Mouse (Mus musculus) heart, embryonic 10.5 days (tissue): ENCODE data around the gene Aloxe3. TPM values are rescaled to one million over a fixed set of nuclear protein-coding genes. Genes with fewer than 3 reads are reported as not detected.
"Not testable (repeated sequence)": the region's sequence is repeated elsewhere in the genome, so short reads cannot be mapped to it uniquely, and the experiment has no call there.

Experiments used
- DNase-seq: peaks from one replicate; pipeline ENCODE4 v3.0.0-alpha.2; 2017; ENCODE audit warnings: low spot score
- H3K27ac ChIP-seq: fragments of 300-500 bp; sonication (generic); 2 replicates; pipeline ENCODE4 v1.5.1; 2016; ENCODE audit warnings: mild to moderate bottlenecking
- H3K27me3 ChIP-seq: fragments of 300-500 bp; sonication (generic); 2 replicates; pipeline ENCODE4 v1.6.1; 2016; ENCODE audit warnings: mild to moderate bottlenecking; ENCODE audit not compliant: poor library complexity, insufficient read depth, severe bottlenecking
- H3K36me3 ChIP-seq: fragments of 300-500 bp; sonication (generic); 2 replicates; pipeline ENCODE4 v1.6.1; 2016; ENCODE audit warnings: mild to moderate bottlenecking, moderate library complexity
- H3K4me1 ChIP-seq: fragments of 300-500 bp; sonication (generic); 2 replicates; pipeline ENCODE4 v1.6.1; 2016; ENCODE audit warnings: mild to moderate bottlenecking
- H3K4me3 ChIP-seq: fragments of 300-500 bp; sonication (generic); 2 replicates; pipeline ENCODE4 v1.5.1; 2016; ENCODE audit warnings: mild to moderate bottlenecking, moderate library complexity
- H3K9me3 ChIP-seq: fragments of 300-500 bp; sonication (generic); 2 replicates; pipeline ENCODE4 v1.6.1; 2016; ENCODE audit warnings: mild to moderate bottlenecking, moderate library complexity
- WGBS: fragments of 180-500 bp; shearing (Covaris S2); methylation state at CpG from one replicate; pipeline ENCODE4 v1.1.7; 2016; 5-methylcytosine and 5-hydroxymethylcytosine counted together
- polyA plus RNA-seq: library from polyadenylated mRNA; unstranded; fragments of >200 nt; fragmentation: Nextera tagmentation; extraction: Ambion mirVana; gene quantifications from 2 replicates; pipeline ENCODE4 v1.2.1, GENCODE M21; 2016

Aloxe3 gene
- polyA plus RNA-seq, 1 experiment from 2014 or later = 0.25 TPM

DNA sequence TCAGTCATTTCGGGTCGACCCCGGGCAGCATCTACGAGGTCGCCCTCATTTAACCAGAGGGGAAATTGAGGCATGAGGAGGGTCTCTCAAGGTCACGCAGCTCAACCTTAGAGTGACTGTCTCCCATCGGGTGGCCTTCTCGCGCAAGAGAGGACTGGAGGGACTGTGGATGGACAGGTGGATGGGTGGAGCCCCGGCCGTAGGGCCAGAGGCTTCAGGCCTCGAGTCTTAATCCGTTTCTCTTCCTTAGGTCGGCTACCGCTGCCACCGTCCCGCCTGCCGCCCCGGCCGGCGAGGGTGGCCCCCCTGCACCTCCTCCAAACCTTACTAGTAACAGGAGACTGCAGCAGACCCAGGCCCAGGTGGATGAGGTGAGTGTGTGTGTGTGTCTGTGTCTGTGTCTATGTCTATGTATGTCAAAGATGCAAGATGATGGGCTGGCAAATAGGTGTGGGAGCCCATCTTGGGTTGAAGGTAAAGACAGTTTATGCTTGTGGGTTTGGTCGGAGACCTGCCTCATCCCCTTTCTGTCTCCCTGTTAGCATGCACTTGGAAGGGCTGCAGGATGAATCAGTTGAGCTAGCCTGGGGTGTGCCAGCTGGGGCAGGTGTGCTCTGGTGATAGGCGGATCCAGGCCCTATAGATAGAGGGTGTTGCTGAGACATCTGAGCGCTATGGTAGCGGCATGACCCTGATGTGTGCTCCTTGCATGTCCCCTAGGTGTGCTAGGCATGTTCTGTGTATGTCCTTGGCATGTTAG lies 36.7 kb upstream of the Aloxe3 start:
- H3K4me3 ChIP-seq = peak overlapping the region; percentile 98
- peaks cover 62% of the 10 kb centered on the region for H3K4me1 ChIP-seq
- H3K9me3 ChIP-seq = no peaks in the 10 kb centered on the region
- H3K27ac ChIP-seq = peak overlapping the region; percentile 100
- no peaks in the 10 kb centered on the region for H3K27me3 ChIP-seq
- 9% methylated on average over 25 of the region's 25 CpGs for WGBS
- peaks cover 38% of the 10 kb centered on the region for H3K36me3 ChIP-seq
- DNase-seq = no peak

DNA sequence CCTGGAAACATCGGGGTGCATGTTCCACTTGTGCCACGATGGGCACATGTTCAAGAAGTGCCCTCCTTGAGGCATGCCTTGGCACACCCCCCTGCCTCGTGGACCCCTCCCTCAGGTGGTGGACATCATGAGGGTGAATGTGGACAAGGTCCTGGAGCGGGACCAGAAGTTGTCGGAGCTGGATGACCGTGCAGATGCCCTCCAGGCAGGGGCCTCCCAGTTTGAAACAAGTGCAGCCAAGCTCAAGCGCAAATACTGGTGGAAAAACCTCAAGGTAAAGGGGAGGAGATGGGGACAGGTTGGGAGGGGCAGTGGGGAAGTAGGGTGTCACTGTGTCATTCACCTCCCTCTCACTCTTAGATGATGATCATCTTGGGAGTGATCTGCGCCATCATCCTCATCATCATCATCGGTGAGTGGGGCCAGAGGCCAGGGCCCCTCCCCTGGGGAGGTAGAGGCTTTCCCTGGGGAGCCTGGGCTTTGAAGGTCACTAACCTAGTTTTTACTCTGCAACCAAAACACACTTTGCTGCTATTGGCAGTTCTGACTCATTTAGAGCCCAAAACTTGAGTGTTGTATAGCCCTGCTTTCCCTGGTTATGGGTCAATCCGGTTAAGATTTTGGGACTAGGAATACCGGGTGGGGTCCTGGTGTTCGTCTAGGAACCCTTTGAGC lies 35.9 kb upstream of the Aloxe3 start:
- H3K27me3 ChIP-seq = no peaks in the 10 kb centered on the region
- H3K27ac ChIP-seq = peak overlapping the region; percentile 100
- DNase-seq = no peak
- H3K36me3 ChIP-seq = peaks cover 38% of the 10 kb centered on the region
- H3K4me3 ChIP-seq = peak overlapping the region; percentile 98
- WGBS = 89% methylated on average over 12 of the region's 12 CpGs
- no peaks in the 10 kb centered on the region for H3K9me3 ChIP-seq
- peaks cover 62% of the 10 kb centered on the region for H3K4me1 ChIP-seq

DNA sequence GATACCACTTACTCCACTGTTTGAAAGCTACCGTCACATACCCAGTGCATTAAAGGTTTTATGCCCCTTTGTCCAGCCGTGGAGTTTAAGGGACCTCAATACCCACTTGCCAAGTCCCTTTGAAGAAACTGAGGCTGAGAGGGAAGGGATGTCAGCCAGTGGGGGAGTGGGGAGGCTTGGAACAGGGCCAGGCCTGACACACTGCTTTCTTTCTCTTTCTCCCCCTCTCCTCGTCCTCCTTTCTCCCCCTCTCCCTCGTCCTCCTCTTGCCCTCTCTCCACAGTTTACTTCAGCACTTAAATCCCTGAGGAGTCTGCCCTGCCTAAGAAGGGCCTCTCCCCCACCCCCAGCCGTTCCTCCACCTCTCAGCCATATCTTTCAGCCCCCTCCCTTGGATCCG lies 35.3 kb upstream of the Aloxe3 start:
- Histone ChIP-seq H3K4me3 (peak overlapping the region; percentile 36), H3K27me3 (no peaks in the 10 kb centered on the region), H3K4me1 (peaks cover 62% of the 10 kb centered on the region), H3K27ac (peak overlapping the region; percentile 100; the same call in 1 of the 2 replicates), H3K36me3 (peaks cover 38% of the 10 kb centered on the region), H3K9me3 (no peaks in the 10 kb centered on the region)
- 64% methylated on average over 6 of the region's 6 CpGs for WGBS
- no peak for DNase-seq

DNA sequence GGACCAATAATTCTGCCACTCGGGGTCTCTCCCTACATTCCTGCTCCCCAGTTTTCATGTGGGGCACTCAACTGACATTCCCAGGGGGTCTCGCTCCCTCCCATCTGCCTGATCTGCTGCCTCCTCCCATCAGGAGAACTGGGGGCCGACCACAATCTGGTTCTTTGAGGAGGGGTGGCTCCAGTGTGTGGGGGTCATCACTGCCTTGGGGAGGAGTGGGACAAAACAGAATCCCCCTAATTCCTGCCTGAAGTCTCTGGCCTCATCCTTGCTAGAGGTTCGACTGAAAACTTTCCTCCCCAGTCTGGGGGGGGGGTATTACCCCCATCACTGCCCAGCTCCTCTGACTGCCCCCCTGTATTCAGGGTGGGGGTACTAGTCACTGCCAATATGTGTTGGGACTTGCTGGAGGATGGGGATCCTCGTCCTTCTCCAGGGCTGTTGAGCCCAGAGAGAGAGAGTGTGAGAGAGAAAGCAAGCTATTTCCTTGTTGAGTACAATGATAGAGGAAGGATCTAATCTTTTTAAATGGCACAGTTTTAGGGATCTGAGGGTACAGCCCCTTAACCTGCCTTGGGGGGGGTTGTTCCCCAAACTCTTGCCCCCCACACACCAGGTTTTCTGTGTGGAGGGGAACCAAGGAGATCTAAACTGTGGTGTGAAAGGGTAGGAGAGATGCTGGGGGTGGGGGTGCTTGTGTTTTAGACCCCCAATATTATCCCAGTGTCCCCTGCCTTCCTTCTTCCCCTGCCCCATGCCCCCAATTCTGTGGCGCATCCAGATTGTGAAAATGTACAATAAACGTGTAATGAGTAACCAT lies 33.9 kb upstream of the Aloxe3 start:
- DNase-seq = no peak
- peaks cover 38% of the 10 kb centered on the region for H3K36me3 ChIP-seq
- no peak overlapping the region; the same call in 1 of the 2 replicates for H3K4me3 ChIP-seq
- no peak overlapping the region for H3K27ac ChIP-seq
- H3K27me3 ChIP-seq = no peaks in the 10 kb centered on the region
- WGBS = 63% methylated on average over 7 of the region's 7 CpGs
- H3K4me1 ChIP-seq = peaks cover 61% of the 10 kb centered on the region
- H3K9me3 ChIP-seq = no peaks in the 10 kb centered on the region

DNA sequence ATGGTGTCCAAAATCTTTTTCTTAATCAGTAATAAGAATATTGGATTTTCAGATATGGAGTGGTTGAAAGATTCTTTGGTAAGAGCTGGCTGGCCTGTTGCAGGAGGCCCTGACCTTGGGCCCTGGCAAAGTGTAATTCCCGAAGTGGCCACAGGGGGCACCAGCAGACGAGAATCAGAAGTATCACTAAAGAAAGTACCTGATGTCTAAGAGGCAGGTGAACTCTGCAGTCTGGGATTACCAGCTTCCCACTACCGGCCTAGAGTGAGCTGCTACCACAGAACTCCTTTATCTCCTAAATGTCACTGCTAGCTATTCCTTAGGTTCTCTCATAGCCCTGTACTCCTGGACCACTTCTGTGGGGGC lies 33.3 kb upstream of the Aloxe3 start:
- peak; percentile 91 for DNase-seq
- Histone ChIP-seq H3K27me3 (no peaks in the 10 kb centered on the region), H3K36me3 (peaks cover 38% of the 10 kb centered on the region), H3K9me3 (no peaks in the 10 kb centered on the region), H3K4me1 (peaks cover 61% of the 10 kb centered on the region), H3K27ac (no peak overlapping the region), H3K4me3 (peak overlapping the region; percentile 18; the same call in 1 of the 2 replicates)
- 3% methylated on average over 3 of the region's 3 CpGs for WGBS

DNA sequence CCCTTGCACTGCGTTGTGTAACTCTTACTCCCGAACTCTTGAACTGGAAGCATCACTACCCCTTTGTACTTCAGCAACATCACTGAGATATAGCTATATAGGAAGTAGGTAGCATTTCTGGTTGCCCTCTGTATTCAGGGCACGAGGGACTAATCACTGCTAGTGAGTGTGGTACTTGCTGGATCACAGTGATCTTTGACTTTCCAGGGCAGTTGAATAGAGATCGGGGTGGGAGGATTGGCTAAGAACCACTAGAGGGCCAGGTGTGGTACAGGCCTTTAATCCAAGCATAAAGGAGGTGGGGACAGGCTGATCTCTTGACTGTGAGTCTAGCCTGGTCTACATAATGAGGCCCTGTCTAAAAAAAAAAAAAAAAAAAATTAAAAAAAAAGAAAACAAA lies 32.8 kb upstream of the Aloxe3 start:
- no peak for DNase-seq
- Histone ChIP-seq H3K36me3 (peaks cover 38% of the 10 kb centered on the region), H3K4me3 (0 out of 2 replicates have a peak overlapping the region, but pooled peaks have one; percentile 18), H3K4me1 (peaks cover 61% of the 10 kb centered on the region), H3K27ac (no peak overlapping the region), H3K9me3 (no peaks in the 10 kb centered on the region), H3K27me3 (no peaks in the 10 kb centered on the region)
- WGBS = 89% methylated on average over 4 of the region's 4 CpGs

DNA sequence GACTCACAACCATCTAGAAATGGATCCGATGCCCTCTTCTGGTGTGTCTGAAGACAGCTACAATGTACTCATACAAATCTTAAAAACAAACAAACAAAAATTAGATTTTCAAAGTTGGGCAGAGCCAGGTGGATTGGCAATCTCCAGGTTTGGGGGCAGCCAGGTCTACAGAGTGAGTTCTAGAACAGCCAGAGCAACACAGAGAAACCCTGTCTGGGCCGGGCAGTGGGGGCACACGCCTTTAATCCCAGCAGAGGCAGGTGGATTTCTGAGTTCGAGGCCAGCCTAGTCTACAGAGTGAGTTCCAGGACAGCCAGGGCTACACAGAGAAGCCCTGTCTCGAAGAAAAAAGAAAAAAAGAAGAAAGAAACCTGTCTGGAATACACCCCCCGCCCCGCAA lies 31.8 kb upstream of the Aloxe3 start:
- DNase-seq, H3K27me3 ChIP-seq, H3K9me3 ChIP-seq: not testable (repeated sequence)
- 83% methylated on average over 7 of the region's 7 CpGs for WGBS
- Histone ChIP-seq H3K27ac (peak overlapping the region; percentile 90; the same call in 1 of the 2 replicates), H3K4me1 (peaks cover 63% of the 10 kb centered on the region), H3K4me3 (peak overlapping the region; percentile 73), H3K36me3 (peaks cover 35% of the 10 kb centered on the region)

DNA sequence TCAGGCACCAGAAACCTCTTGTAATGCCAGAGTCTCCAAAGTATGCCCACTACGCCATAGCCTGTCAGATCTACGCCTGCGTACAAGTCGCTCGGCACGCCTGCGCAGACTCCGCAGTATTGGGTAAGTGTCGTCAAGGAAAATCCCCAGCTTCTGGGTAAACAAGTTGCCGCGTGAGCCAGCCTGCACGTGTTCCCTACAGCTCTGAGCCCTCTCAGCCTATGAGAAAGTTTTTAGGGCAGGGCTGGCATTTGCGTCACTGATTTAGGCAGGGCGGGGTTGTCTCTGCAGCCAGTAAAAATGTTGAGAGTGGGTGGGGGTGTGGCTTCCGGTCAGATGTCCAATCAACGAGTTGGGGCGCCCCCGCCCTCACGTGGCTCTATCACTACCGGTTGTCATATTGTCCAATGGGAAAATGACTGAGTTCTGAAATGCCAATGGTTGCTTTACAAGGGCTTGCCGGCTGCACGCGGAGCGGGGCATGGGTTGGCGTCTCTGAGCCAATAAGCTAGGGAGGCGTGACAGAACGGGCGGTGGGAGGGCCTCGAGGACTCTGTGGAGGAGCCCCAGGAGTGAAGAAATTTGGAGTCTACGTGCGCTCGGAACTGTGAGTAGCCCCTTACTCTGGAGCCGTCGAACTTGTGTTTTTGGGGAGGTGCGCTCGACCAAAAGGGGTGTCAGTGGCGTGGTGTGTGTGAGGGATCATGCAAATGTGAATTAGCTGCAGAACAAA lies 30.8 kb upstream of the Aloxe3 start, which contains the start of gene Per1:
Gene Per1, plus strand, starts transcription at position 521 of the 733 bp plus-strand sequence.
- no peaks in the 10 kb centered on the region for H3K27me3 ChIP-seq
- H3K4me1 ChIP-seq = peaks cover 62% of the 10 kb centered on the region
- WGBS = under 1% methylated on average over 37 of the region's 37 CpGs
- no peaks in the 10 kb centered on the region for H3K9me3 ChIP-seq
- peak within 1 kb of the TSS; percentile 73 for H3K4me3 ChIP-seq
- peaks cover 30% of the 10 kb centered on the region for H3K36me3 ChIP-seq
- DNase-seq = peak; percentile 100
- H3K27ac ChIP-seq = peak within 1 kb of the TSS; percentile 90

DNA sequence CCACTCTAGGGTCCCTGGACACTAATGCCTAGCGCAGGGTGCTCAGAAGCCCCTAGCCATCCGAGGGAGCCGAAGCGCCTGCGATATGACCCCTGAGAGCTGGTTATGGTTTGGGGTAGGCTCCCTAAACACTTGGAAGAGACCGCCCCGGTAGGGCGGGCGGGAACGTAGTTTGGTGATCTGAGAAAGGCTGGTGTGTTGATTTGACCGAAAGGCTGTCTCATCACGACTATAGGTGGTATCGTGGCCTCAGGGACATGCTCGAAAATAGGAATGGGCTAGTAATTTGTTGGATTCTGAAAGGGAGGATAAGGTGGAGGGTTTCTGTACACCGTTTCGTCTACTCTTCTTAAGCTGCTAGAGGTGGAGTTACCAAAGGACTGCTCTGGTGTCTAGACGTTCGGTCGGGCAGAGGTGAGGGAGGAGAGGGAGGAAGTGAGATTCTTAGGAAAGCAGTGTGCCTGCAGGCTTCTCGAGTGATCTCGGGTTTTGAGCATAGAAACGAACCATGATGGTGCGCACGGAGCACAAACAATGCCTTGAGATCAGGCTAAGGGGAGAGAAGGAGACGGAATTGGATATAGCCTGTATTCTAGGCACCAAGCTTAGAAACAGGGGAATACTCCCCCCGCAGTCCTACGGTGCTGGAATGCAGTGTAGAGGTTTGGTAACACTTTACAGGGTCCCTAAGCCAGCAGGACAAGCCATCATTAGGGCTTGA lies 30.0 kb upstream of the Aloxe3 start:
- Histone ChIP-seq H3K4me1 (peaks cover 62% of the 10 kb centered on the region), H3K9me3 (no peaks in the 10 kb centered on the region)

DNA sequence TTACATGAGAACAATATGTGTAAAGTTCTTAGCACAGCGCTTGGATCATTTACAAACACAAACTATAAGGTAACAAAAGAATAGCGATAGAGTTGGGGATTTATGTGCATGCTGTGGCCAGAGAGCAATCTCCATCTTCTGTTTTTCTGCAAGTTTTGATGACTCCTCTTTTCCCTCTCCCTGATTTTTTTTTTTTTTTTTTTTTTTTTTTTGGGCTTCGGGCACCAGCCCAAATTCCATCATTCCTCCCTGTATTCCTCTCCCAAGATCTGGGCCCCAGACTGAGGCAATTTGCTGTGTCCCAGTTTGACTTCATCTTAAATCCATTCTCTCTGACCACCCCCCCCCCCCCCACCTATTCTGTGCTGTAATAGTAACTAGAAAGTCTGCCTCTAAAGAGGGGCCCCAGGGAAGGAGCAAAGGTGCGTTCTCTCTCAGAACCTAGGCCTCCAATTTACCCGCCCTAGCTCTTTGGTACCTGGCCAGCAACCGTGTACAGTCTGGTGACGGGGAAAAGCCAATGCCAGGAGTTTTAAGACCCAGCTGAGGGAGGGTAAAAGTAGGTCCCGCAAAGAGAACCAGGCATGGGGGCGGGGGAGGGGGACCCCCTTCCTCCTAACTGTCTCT lies 29.2 kb upstream of the Aloxe3 start:
- Histone ChIP-seq H3K27me3 (no peaks in the 10 kb centered on the region), H3K4me1 (peaks cover 63% of the 10 kb centered on the region), H3K36me3 (peaks cover 25% of the 10 kb centered on the region), H3K9me3 (no peaks in the 10 kb centered on the region), H3K4me3 (peak overlapping the region; percentile 73), H3K27ac (peak overlapping the region; percentile 90)
- no peak for DNase-seq
- whole genome bisulfite sequencing = 12% methylated on average over 7 of the region's 9 CpGs

More for the DNA sequence above, 30.0 kb upstream of the Aloxe3 start:
- 2% methylated on average over 27 of the region's 27 CpGs for WGBS
- Histone ChIP-seq H3K27me3 (no peaks in the 10 kb centered on the region), H3K36me3 (peaks cover 25% of the 10 kb centered on the region), H3K4me3 (peak overlapping the region; percentile 73), H3K27ac (peak overlapping the region; percentile 90)
- DNase-seq = no peak

DNA sequence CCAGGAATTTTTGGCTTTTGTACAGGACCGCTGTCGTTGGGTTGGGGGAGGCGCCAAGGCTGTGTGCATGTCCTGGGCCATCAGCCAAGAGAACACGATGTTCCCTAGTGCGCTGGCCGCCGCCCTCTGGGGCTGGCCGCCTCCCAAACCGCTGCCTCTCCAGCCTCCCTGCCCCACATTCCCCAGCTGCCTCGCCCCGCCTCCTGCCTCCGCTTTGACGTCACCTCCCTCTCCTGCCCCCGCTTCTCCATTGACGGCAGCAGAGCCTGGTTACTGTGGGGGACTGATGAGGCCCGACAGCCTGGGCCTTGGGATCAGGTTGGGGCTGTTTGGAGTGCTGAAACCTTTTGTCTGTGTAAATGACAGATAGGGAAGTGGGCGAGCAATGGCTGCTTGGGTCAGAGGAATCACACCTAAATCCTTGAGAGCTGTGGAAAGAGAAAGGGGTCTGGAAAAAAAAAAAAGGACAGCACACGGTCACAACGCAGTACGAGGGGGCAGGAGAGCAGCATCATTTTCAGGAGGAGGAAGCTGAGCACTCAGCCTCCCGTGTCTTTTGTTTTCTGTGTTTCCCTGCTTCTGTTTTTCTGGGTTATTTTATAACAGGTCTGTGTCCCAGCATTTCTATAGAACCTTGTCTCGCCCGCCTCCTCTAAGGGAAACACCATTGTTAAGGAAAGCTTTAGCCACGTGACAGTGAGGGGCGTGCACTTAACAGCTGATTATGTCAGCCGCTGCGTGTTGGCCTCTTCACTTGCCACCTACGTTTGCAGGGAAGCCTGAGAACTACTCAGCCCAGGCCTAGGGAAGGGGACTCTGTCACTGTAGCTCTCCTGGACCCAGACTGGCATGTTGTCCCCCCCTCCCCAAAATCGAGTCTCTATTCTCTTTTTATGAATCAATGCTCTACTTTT lies 28.5 kb upstream of the Aloxe3 start:
- Histone ChIP-seq H3K9me3 (no peaks in the 10 kb centered on the region), H3K4me1 (peaks cover 56% of the 10 kb centered on the region), H3K36me3 (peaks cover 26% of the 10 kb centered on the region), H3K27ac (peak overlapping the region; percentile 90), H3K4me3 (peak overlapping the region; percentile 73), H3K27me3 (no peaks in the 10 kb centered on the region)
- DNase-seq = peak; percentile 98
- 2% methylated on average over 29 of the region's 29 CpGs for WGBS
